13 mouse cellular contexts compared by ENCODE assay signal in genomic region chr13:42144627-42145026, GRCm38 (mm10).
A peak's percentile ranks its signal among the peaks of the same experiment; 100 is the strongest.
DNase-seq lines count a peak whose midpoint lies in the region; ATAC-seq lines count a peak whose summit lies in the region.
"Had no signal": no experiment of that assay in that cellular context is flagged by ENCODE, and none has a peak within 500 bp of the region (broad histone marks: within the 10 kb centered on the region; RNA-seq: fewer than 3 reads in every experiment).

No protein-coding gene starts in this region.

- H3K4me2 ChIP-seq in kidney, embryonic 14.5 days (replicated peaks; ENCODE audit: low read depth, low read length), result no peak overlapping the region
- H3K4me2 ChIP-seq: lung, embryonic 15.5 days had no signal

- H3K4me1 ChIP-seq in kidney, embryonic 14.5 days (ENCODE audit: control insufficient read depth, insufficient read depth, low read length), result peaks cover 4% of the 10 kb centered on the region; the same call in 1 of the 2 replicates

- 75% methylated on average over 3 of the region's 3 CpGs for WGBS in kidney, embryonic 14.5 days

- H3K9ac ChIP-seq in kidney, embryonic 14.5 days (ENCODE audit: low read depth, low read length), result no peak overlapping the region
- H3K9ac ChIP-seq: forebrain, postnatal 0 days; lung, embryonic 15.5 days had no signal

- no peak overlapping the region for H3K4me3 ChIP-seq in kidney, embryonic 14.5 days (ENCODE audit: low read length)
- H3K4me3 ChIP-seq: heart, embryonic 10.5 days; lung, embryonic 15.5 days had no signal

- no peaks in the 10 kb centered on the region for H3K9me3 ChIP-seq in kidney, embryonic 14.5 days (ENCODE audit: control insufficient read depth, low read length)
- H3K9me3 ChIP-seq: heart, embryonic 10.5 days; lung, embryonic 15.5 days had no signal

- peak; percentile 45 to 48 for DNase-seq in cerebellum, postnatal 10 days
- no peak for DNase-seq in cerebellum, adult 11 months
- peak; percentile 14 for DNase-seq in retina, embryonic 14.5 days (ENCODE audit: low spot score)
- DNase-seq in retina, postnatal 1 day, result no peak
- DNase-seq in lung, postnatal 36 days, result peak; percentile 32
- no peak for DNase-seq in adrenal gland, postnatal 36 days
- DNase-seq: embryo, embryonic 11 days; forebrain, postnatal 0 days; layer of hippocampus, adult 9-11 months had no signal

- no peak overlapping the region for H3K27ac ChIP-seq in kidney, embryonic 14.5 days (ENCODE audit: low read depth, low read length)
- H3K27ac ChIP-seq: heart, embryonic 10.5 days; lung, embryonic 15.5 days had no signal

- no peaks in the 10 kb centered on the region for H3K27me3 ChIP-seq in kidney, embryonic 14.5 days (ENCODE audit: control insufficient read depth, insufficient read depth, low read length)
- H3K27me3 ChIP-seq: lung, embryonic 15.5 days had no signal

- ATAC-seq in erythroid progenitor cell, adult 5-6 weeks (replicated peaks; ENCODE audit: low FRiP score, poor library complexity, severe bottlenecking), result no peak
- no peak for ATAC-seq in kidney, embryonic 14.5 days (ENCODE audit: low FRiP score, low TSS enrichment)
- ATAC-seq: forebrain, postnatal 0 days had no signal

- H3K36me3 ChIP-seq in kidney, embryonic 14.5 days (ENCODE audit: control insufficient read depth, insufficient read depth, low read length), result peaks cover 5% of the 10 kb centered on the region; the same call in 1 of the 2 replicates

Comparison
In these comparisons a context has a peak if more than half of its experiments do, and no peak if none do; other contexts are left out.
1. DNase-seq: peak in cerebellum, postnatal 10 days (2 of 2), retina, embryonic 14.5 days (single experiment) and lung, postnatal 36 days (single experiment); none in cerebellum, adult 11 months (single experiment), retina, postnatal 1 day (single experiment) and adrenal gland, postnatal 36 days (0 of 2).